Mouse (Mus musculus): ENCODE data around the gene Fam205a3. TPM values are rescaled to one million over a fixed set of nuclear protein-coding genes. Genes with fewer than 3 reads are reported as not detected.
"Not testable (repeated sequence)": the region's sequence is repeated elsewhere in the genome, so short reads cannot be mapped to it uniquely, and the experiment has no call there.

Fam205a3 gene
- polyA plus RNA-seq (2014; fragmentation: Nextera tagmentation; extraction: Ambion mirVana), result 0.05 TPM in 1 of 2 replicates, not detected in the other

- ATAC-seq (replicated peaks; ENCODE audit: low FRiP score, low TSS enrichment, low read depth); H3K4me2 ChIP-seq (ENCODE audit: low read length); H3K9ac ChIP-seq (ENCODE audit: low read length); DNase-seq (ENCODE audit: low spot score); H3K4me3 ChIP-seq (ENCODE audit: low read depth, low read length); H3K36me3 ChIP-seq (ENCODE audit: control insufficient read depth, insufficient read depth, low read length); H3K9me3 ChIP-seq (ENCODE audit: control insufficient read depth, low read length); H3K4me1 ChIP-seq (replicated peaks; ENCODE audit: control insufficient read depth, insufficient read depth, low read length); H3K27ac ChIP-seq (ENCODE audit: low read depth); H3K27me3 ChIP-seq (replicated peaks; ENCODE audit: control insufficient read depth, insufficient read depth, low read length): not testable (repeated sequence)
- WGBS, result no CpG with 5 or more reads among the region's 1 CpGs
These were observed at the start of gene Fam205a3 for GRCm38 (mm10) chr4:42318034-42318433. Gene Fam205a3 (plus strand): TSS chr4:42318334.

GRCm38 (mm10) chr4:42293967-42294366 is 24.2 kb upstream of the Fam205a3 start, which contains the start of gene Gm21953:
Gene Gm21953 (plus strand): TSS chr4:42294267.
- not testable (repeated sequence) for H3K27ac ChIP-seq (ENCODE audit: low read depth); H3K4me3 ChIP-seq (ENCODE audit: low read depth, low read length); H3K36me3 ChIP-seq (ENCODE audit: control insufficient read depth, insufficient read depth, low read length); H3K4me1 ChIP-seq (replicated peaks; ENCODE audit: control insufficient read depth, insufficient read depth, low read length); H3K9ac ChIP-seq (ENCODE audit: low read length); H3K9me3 ChIP-seq (ENCODE audit: control insufficient read depth, low read length); H3K4me2 ChIP-seq (ENCODE audit: low read length); ATAC-seq (replicated peaks; ENCODE audit: low FRiP score, low TSS enrichment, low read depth); H3K27me3 ChIP-seq (replicated peaks; ENCODE audit: control insufficient read depth, insufficient read depth, low read length); DNase-seq (ENCODE audit: low spot score)
- no CpG with 5 or more reads among the region's 18 CpGs for WGBS

Other genes with a start within 250 kb of the Fam205a3 start
- gene Gm3893, start 227.1 kb upstream of the Fam205a3 start, polyA plus RNA-seq (2014; fragmentation: Nextera tagmentation; extraction: Ambion mirVana), result not detected in 2 replicates
- not detected in 2 replicates for gene Gm13304, start 203.5 kb upstream of the Fam205a3 start, polyA plus RNA-seq (2014; fragmentation: Nextera tagmentation; extraction: Ambion mirVana)
- gene Gm13306, start 164.9 kb upstream of the Fam205a3 start, polyA plus RNA-seq (2014; fragmentation: Nextera tagmentation; extraction: Ambion mirVana), result not detected in 2 replicates
- gene Gm13305, start 149.7 kb upstream of the Fam205a3 start, polyA plus RNA-seq (2014; fragmentation: Nextera tagmentation; extraction: Ambion mirVana), result not detected in 2 replicates
- gene Gm10600, start 77.7 kb upstream of the Fam205a3 start, polyA plus RNA-seq (2014; fragmentation: Nextera tagmentation; extraction: Ambion mirVana), result not detected in 2 replicates
- not detected in 2 replicates for gene Ccl21b, start 62.6 kb upstream of the Fam205a3 start, polyA plus RNA-seq (2014; fragmentation: Nextera tagmentation; extraction: Ambion mirVana)
- gene Gm21953, start 24.1 kb upstream of the Fam205a3 start, polyA plus RNA-seq (2014; fragmentation: Nextera tagmentation; extraction: Ambion mirVana), result not detected in 2 replicates
- not detected in 2 replicates for gene Gm21586, start 121.0 kb downstream of the Fam205a3 start, polyA plus RNA-seq (2014; fragmentation: Nextera tagmentation; extraction: Ambion mirVana)
- 0.15 and 0.16 TPM in 2 replicates for gene Gm2163, start 148.4 kb downstream of the Fam205a3 start, polyA plus RNA-seq (2014; fragmentation: Nextera tagmentation; extraction: Ambion mirVana)
- 0.05 TPM in 1 of 2 replicates, not detected in the other for gene Fam205a2, start 209.8 kb downstream of the Fam205a3 start, polyA plus RNA-seq (2014; fragmentation: Nextera tagmentation; extraction: Ambion mirVana)

Data from intestine, embryonic 14.5 days (tissue).